Mouse (Mus musculus) left cerebral cortex, adult 11 months (tissue): Measurements from ENCODE around the gene Gtpbp1.

Experiments used
- DNase-seq: peaks from one replicate; pipeline ENCODE4 v3.0.0; 2022; ENCODE audit warnings: low spot score

Gtpbp1 gene

DNA sequence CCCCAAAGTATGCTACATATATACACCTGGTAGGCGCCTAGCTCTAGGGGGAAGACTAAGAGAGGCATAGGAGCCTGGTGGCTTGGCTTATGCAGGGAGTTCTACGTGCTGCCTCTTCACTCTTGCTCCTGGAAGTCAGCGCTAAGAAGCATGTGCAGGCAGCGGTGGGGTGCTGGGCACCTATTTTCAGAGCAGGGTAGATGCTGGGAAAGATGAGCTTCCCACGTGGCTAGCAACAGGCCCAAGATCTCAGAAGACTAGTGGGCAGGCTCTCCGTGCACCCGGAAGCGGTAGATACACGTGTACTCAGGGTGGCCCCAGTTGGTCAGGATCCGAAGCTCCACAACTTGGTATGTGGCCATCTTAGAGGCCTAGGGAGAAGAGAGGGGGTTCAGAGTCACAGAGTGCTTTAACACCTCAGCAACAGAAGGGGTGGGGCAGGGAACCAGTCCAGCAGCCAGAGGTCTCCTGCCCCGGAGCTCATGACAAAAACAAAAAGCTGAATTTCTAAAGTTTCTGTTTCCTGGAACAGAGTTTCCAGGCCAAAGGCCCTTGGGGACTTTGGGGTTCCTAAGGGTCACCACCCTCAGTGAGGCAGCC is 34.6 kb downstream of the Gtpbp1 start:
- peak; percentile 68 for DNase-seq

DNA sequence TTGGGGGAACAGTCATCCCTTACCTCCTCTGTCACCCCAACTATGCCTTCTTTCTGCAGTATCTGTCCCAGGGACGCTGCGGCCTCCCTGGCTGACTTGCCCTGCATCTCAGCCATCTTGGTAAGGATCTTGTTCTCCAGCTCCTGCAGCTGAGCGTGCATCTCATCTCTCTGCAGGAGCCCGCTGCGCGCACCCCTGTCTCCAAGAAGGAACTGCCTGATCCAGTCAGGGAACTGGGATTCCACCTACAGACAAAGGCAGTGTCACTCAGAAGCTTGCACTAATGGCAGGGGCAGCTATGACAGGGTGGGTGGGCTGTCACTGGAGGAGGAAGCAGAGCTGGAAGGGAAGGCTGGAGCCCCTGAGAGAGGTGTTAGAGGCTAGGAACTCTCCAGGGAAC is 37.2 kb downstream of the Gtpbp1 start:
- peak; percentile 54 for DNase-seq

DNA sequence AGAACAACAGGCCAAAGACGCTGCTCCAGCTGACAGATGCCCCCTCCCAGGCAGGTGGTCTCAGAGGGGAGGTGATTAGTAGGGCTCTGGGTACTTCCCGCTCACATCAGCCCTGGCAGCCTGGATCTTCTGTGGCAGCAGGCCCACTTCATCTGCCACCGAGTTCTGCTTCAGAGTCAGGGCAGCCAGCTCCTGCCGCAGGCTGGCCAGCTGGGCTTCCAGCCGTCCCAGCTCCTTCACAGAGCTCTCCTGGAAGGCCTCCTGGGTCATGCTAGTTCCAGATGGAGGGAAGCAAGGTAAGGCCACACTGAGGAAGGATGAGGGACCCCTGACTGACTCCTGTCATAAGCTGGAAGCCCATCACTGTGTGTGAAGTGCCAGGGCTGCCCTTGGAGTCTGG is 37.7 kb downstream of the Gtpbp1 start:
- DNase-seq = no peak

DNA sequence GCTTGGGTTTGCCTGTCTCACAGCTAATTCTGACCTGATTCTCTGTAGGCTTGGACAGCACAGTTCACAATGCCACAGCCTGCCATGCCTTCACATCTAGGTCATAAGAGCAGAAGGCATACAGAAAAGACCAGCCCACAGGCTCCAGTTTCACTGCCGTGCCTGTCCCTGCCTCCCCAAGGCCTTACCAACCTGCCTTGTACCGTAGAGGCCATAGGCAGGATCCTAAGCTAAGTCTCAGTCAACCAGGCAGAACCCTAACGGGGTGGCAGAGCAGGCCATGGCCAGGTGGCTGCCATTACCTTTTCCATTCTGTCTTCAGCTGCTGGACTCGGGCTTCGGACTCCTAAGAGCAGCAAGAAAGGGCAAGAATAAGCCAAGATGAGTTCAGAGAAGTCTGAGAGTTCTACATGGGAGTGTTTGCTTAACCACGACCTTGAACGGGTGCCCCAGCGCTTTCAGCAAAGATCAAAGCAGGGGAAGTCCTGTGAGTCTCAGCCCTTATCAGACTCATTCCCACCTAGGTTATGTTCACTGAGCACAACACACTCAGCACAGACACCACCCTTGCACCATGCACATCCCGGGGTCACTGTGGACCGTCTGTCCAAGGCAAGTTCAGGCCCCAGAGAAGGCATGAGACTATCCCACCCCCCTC is 38.2 kb downstream of the Gtpbp1 start:
- no peak for DNase-seq

DNA sequence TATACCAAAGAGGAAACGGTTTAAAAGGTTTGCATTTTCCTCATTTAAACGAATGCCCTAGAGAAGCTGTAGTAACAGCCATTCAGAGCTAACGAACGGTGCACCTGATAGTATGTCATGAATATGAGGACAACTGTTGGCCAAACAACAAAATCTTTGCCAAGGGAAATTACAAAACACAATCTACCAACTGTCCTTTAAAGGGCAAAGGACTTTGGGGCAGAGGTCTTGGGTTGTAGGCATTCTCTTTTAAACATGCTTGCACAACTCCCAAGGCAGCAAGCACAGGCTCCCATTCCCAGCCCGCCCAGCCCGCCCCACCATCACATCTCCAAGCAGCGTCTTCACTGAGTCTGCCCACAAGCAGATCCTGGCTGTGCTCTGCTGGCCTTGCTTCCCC is 40.9 kb downstream of the Gtpbp1 start:
- DNase-seq = no peak

DNA sequence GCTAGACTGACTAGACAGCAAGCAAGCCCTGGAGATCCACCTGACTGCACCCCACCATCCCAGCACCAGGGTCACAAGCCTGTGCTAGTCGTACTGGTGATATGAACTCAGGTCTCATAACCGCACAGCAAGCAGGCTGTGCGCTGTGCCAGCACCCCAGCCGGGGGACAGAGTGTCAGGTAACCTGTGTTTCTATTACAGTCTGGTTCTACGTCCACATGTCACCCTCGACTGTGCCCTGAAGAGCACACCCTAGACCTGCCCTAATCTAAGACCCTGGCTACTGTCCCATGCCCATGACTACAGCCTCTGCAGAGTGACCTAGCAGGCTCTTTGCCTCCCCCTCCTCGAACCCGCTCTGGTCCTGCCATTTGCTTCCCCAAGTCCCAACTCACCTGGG is 42.5 kb downstream of the Gtpbp1 start:
- no peak for DNase-seq

DNA sequence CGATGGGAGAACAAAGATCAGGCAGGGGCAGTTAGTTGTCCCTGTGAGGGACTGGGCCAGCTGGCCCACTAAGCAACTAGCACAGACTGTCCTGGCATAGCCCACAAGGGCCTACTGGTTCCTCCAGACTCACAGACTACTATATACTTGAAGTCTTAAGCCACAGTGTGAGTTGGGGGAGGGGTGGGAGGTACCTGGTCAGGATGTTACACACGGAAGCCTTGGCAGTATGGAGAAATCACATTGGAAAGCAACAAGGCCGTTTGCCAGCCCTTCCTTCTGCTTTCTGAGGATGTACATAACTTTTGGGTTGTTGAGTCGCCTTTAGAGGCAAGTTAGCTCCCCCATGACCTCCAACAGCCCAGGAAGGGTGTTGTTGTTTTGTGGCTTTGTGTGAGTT is 43.0 kb downstream of the Gtpbp1 start:
- DNase-seq = no peak

DNA sequence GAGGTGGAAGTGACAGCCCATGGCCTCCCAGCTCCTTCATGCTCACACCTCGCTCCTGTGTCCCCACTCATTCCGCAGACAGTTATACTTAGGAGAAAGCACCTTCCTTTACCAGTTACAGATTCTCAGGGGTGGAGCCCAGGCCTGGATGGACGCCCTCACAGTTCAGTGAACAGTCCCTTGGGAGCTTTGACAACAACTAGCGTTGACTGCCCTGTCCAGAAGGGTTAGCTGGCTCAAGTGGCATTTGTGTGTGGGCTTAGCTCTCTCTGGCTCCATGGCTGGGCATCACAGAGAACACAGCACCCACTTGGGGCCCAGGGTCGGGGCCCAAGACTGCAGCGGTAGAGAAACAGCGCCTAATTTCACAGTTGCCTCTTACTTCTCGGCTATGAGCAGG is 43.7 kb downstream of the Gtpbp1 start:
- DNase-seq = no peak

DNA sequence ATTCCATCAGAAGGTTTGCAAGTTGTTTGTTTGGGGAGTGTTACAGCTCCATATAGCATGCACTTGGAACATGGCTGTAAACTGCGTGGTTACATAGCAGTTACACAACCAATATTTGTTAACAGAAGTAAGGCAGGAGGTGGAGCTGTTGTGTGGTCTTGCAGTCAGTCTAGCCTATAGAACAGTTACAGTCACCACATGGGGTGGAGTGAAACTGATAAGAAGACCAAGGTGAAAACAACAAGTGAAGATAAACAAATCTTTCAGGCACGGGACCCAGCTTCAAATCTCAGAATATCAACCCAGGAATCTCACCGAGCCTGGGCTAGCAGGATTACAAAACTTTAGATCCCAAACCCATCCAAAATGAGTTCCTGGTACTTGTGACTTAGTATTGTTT is 50.1 kb downstream of the Gtpbp1 start:
- no peak for DNase-seq

DNA sequence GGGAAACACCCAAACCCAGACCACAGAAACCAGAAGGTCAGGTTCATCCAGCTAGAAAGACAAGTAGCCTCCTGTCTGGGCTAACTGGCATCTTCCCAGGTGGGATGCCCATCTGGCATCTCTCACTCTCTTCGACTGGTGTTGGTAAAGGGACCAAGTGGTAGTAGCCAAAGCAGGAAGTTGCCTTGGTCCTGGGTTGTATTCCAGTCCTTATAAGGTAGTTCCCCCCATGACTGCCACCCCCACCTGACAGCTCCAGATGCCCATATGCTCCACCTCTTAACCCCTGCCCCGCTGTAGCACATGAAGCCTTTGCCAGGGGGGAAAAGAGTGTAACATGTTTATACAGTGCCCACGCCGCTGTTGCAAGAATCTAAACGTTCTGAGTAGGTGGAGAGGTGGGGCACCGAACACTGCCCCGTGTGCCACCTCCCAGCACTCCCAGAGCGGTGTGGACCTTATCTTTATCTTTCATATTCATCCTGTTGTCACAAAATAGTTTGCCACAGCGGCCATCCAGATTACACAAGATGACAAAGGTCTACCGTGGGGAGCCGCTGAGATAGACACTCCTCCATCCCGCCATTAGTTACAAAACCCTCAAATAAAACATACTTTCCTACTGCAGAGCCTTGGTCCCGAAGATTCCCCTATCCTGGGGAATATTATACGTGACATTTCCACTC is 50.7 kb downstream of the Gtpbp1 start:
- no peak for DNase-seq

DNA sequence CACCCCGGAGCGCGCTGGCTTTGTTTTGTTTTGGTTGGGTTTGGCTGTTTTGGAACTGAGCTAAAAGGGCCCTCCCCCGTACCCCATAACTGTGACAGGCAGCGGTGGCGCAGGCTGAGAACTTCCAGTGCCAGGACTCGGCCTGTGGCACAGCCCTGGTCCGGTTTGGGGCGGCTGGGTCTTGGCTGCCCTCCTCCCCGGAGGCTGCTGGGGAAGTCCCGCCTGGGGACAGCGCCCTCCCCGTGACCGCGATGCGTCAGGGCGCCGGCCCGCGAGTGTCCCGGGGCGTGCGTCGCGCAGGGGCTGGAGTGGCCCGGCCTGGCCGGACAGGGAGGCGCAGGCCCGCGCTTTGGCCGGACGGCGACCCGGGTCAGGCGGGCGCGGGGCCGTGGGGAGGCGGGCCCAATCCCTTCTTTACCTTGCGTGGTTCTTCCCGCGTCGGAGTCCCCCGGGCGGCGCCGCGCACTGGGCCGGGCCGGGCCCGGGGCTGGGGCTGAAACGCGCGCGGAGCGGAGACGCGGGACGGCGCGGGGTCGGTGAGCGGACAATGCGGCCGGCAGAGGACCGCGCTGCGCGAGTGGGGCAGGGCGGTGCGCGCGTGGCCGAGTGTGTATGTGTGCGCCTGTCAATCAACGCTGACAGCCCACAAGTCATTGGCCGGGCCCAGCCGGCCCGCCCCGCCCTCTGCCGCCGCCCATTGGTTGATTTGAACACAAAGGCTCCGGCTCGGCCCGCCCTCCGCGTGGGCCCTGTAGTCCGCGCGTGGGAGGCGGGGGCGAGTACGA is 51.5 kb downstream of the Gtpbp1 start, which contains the start of gene Sun2:
Gene Sun2, minus strand, starts transcription at position 616 of the 785 bp plus-strand sequence.
- peak; percentile 89 for DNase-seq

DNA sequence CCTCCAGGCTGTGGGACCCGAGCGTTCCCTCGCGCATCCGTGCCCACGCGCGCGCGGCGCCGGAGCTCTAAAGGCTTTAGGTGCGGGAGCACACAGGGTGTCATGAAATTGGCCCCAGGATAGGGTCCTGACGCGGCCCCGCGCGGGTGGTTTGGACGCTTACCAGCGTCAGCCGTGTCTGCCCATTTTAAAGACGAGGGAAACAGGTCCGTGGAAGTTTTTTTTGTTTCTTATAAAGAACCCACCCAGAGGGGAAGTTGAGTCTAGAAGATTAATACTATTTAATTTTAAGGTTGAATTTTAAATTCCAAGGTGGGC is 52.0 kb downstream of the Gtpbp1 start:
- DNase-seq = no peak

DNA sequence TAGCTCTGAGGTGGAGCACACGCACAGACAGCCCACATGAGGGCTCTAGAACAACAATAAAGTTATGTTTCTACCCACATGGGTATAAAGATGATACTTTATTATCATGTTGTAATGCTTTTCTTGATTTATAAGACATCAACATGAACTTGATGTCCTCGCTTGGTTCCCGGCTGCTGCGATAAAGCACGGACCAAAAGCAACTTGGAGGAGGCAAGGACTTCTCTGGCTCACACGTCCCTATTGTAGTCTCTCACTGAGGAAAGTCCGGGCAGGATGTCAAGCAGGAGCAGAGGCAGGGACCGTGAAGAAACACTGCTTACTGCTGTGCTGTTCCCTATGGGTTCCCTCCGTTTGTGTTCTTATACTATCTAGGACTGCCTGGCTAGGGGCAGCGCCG is 53.4 kb downstream of the Gtpbp1 start:
- no peak for DNase-seq

DNA sequence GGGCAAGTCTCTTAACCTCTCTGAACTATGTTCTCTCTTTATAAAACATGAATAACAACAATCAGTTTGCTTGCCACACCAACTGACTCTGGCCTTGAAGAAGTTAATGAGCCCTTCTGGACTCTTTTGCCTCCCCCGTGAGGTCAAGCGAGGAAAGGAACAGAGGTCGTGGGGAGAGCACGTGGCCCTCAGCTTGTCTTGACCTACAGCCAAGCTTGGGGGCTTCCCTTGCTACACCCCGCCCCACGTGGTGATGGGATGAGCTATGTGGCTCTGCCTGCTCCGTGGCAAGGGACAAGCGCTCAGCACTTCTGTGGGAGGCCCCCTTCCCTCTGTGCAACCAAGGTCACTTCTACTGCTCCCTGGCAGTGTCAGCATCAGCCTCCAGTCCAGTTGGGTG is 54.1 kb downstream of the Gtpbp1 start:
- no peak for DNase-seq

DNA sequence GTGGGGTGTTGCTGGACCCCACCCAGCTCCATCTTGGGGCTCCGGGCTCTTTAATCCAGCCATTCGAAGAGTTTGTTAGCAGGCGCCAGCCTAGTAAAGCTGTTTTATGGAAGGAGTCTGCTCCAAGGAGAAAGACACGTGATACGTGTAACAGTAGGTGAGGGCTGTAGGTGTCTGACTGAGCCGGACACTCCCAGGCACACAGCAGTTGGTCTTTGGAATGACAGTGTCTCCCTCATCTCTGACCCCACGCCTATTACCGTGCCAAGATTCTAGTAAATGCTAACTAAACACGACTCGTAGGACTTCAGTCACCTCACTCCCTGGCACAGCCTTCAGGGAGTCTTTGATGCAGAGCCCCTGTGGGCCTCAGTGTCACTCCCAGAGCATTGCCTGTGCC is 54.7 kb downstream of the Gtpbp1 start:
- DNase-seq = no peak

DNA sequence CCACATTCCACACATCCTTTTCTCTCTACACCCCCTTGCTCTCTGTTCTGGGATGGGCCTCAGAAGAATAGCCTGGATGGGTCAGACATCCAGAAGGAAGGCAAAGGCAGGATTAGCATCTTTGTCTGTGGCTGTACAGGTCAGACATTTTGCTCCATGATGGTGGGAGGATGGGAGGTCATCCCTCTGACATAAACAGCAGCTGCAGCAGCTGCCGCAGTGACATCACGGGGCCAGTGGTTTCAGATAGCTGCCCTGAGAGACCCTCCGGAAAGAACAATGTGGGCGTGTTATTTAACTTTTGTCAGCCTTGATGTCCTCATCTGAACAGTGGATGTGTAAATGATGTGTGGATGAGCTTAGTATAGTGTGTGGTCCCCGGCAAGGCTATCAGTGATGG is 55.2 kb downstream of the Gtpbp1 start:
- no peak for DNase-seq

DNA sequence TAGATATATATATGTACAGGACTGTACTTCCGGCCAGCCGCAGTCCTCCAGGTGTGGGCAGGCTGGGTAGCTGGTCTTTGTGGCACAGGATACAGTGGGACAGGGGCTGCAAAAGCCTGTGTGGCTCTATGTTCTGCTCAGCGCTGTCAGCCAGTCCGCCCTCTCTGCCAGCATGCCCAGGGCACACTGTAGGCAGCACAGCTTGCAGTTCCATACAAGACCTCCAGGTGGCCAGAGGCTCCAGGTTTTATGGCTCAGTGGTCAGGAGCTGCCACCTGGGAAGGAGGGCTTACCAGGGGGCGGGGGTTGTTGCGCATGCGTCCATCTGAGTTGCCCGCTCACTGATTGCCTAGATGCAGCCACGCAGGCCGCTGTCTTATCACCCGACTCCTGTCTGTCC is 57.4 kb downstream of the Gtpbp1 start:
- no peak for DNase-seq

DNA sequence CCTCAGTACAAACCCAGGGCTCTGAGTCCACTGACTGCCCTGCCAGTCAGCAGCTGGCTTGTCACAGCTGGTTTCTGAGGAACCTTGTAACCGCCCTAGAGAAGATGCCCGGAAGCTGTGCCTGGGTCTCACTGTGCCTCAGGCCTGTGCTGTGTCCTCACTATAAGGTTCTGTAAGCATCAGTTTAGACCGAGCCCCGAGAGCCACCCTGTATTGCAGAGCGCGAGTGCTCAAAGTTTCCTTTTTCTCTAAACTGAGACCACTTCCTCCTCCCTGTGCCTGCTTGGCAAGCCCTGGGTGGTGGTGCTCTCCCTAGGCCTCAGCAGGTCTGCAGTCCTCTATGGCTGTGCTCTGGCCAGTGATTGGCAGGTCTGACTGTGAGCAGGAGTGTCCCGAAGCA is 58.5 kb downstream of the Gtpbp1 start:
- DNase-seq = no peak

DNA sequence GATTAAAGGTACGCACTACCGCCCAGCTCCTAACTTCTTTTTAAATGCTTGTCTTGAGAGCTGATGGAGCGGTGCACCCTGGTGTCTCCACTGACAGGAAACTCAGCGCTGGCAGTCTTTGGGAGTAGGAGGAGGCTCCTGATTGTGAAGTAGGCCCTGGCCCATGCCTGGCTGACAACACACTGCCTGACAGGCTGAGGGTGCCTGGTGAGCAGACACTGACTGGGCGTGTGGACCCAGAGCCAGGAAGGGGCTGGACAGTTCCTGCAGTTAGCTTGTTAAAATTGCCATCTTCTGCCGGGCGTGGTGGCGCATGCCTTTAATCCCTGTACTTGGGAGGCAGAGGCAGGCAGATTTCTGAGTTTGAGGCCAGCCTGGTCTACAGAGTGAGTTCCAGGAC is 59.6 kb downstream of the Gtpbp1 start:
- no peak for DNase-seq

DNA sequence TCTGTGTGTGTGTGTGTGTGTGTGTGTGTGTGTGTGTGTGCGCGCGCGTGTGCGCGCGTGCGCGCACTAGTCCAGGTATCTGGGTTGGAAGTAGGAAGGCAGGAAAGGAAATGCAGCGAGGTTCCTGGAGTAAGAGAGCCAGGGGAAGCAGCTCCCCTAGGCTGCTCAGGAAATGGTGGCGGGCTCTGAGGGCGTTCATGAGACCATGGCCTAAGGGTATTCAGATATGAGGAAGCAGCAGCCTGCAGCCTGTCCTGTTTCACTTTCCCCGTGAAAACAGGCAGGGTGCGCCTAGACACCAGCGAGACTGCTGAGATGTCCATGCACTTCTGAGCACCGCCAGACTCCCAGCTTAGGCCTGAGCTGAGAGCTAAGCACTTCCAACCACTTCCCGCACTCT is 61.1 kb downstream of the Gtpbp1 start:
- no peak for DNase-seq

DNA sequence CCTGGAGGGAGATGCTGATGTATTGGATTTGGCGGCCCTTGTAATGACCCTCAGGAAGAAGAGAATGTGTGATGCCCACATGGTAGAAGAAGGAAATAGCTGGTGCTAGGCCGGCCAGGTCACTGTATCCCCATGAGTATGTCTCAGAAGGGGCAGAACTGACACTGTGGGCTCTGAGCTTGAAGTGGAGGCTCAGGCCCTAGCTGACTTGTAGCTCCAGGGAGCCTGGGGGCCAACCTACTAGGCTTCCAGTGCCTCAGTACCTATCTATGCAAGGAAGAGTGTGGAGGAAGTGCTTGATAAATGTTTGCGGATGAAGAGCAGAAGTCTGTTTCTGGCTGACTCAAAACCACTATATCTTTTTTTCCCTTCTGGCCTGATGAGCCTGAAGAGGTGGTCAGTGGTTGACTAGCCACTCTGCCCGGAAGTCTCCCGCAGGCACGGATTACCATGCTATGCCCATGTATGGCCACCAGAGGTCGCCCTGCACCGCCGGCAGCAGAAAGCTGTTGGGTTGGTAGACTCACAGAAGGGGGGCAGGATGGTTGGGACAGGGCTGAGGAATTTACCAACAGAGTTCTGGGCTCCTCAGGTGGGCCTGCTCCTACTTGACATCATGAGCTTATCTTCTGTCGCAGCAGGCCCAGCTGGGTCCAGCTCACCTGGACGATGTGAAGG is 62.2 kb downstream of the Gtpbp1 start:
- no peak for DNase-seq

DNA sequence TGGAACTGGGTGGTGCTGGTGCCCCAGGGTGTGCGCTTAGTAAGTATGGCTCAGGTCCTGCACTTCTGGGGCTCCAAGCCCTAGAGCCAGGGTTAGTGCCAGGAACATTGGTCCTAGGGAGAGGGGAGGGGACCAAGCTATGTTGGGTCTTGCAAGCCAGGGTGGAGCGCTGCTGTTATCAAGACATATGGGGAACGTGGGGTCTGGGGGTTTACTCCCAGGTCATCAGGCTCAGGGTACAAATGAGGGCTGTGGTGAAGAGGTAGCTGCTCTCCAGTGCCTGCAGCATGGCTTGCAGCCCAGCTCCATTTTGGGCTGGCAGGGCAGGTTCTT is 62.7 kb downstream of the Gtpbp1 start:
- DNase-seq = no peak

DNA sequence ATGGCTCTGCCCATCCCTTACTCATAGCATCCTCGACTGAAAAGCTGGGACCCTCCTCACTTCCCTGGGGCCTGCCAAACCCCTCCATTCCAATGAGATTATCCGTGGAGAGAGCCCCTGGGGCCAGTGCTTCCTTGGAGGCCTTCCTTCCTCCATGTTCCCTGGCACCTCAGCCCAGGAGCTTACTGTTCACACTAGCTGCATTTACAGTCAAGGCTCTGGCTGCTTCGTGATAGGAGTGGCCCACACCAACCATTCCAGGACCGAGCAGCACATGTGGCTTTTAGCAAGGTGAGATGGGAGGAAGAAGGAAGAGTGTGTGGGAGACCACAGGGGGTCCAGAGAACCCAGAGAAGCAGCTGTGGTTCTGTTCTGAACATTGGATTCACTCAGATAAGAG is 63.2 kb downstream of the Gtpbp1 start:
- no peak for DNase-seq
